Mouse (Mus musculus) 416B (cell line): ENCODE measurements at regions not wholly inside any gene's neighbourhood (a gene's known extent, or its start where the extent isn't known, plus 50 kb on each side); places are given as distances from the start of the nearest gene placed in this dataset.

ENCODE experiments used
- DNase-seq: peaks from one replicate; pipeline ENCODE4 v3.0.0; 2011; ENCODE audit warnings: low read depth

DNA sequence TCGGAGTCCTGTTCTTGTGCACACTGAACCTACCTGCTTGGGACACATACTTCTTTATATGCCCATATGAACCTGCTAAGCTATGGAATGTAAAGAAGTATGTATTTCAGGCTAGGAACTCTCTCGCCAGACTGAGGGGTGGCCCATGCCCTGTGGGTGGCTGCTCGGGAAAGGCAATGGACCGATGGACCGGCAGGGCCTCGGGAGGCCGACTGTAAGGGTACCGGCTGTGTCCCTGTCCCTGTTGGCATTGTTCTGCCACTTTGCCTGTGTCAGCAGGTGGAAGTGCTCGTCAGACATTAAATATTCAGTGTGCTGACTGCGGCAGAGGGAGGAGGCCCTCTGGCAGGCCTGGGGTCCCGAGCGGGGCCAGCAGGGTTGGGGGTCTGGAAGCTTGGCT is 54.5 kb upstream of the Gata5 start:
- DNase-seq = no peak

DNA sequence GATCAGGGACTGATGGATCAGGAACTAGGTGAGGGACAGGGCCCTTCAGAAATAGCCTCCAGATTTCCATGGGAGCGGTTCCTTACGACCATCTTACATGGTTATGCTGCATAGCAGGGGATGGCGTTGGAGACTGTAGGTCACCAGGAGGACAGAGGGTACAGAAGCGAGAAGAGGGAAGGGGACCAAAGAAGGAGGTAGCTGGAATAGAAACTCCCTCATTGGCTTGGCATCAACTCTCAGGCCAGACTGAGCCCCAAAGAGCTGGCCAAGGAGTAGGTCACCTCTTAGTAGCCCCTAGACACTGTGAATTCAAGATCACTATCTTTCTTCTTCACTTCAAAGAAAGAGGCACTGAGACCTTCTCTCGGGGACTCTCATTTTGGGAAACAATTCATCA is 53.6 kb upstream of the Gata5 start:
- no peak for DNase-seq

DNA sequence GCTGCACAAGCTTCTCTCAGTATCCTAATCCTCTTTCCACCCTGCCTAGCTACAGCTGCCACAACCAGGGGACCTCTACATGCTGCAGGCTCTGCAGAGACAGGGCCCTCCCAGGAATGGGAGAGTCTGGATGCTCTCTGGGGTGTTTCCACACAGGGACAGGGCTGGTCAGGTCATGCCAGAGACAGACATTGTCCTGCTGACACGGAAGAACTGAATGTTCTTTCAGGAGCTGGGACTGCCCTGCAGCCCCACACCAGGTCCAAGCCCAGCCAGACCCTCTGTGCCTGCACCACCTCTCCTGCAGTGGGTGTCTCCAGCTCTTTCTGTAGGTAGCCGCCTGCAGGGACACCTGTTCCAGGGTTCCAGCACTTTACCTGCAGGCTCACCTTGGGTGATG is 52.8 kb upstream of the Gata5 start:
- DNase-seq = no peak

DNA sequence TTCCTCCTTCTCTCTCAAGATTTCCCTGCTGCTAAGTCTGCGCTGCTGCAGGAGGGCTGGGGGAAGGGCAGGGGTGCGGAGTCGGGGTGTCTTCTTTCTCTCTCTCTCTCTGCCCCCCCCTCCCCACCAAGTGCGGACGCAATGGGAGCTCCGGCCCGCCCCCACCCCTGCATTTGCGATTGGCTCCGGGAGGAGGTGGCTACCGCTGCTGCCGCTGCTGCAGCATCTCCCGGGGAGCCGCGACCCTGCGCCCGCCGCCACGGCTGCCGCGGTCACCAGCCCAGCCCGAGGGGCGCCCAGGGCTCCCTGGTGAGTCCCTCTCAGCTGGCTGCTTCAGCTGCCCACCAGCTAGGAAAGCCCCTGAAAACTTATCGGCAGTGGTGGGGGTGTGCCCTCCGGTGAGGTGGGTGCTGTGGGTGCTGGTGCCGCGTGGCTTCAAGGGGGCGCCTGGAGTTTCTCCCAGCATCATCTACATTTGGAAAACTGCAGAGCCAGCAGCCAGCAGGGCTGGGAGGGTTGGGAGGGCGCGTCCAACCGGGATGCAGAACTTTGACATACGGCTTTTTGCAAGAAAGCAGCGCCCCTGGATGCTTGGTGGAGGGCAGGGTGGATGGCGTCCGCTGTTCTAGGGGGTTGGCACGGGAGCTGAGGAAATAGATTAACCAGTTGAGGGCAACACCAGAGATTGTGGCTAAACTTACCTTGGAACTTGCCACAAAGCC is 51.6 kb upstream of the Gata5 start:
- DNase-seq = no peak

DNA sequence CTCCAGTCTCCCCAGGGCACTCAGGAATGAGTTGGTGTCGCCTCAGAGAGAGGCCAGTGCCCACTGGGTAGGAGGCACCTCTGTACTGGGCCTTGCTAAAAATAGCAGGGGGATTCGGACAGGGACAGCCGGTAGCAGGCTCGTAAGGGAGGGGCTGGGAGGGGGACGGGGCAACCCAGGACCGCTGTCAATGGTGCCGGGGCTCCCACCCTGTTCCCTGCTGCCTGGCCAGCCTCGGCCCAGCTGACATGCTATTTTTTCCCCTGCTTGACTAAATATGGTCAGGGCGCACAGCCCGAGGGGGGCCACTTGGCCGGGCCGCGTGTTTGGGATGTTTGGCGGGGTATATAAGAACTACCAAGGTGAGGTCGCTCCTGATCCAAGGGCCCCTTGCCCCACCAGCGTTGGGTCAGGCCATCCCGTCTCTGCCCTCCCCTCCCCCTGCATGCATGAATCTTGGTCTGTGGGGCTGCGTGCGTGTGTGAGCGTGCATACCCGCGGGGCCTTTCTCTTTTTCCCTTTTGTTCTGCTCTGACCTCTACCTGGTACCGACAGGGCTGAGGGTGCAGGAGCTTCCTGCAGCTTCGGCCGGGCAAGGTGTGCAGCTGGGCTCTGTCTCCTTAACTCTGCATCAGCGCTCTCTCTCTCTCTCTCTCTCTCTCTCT is 50.9 kb upstream of the Gata5 start:
- no peak for DNase-seq
